Mouse (Mus musculus): ENCODE data around the gene Ak4. TPM values are rescaled to one million over a fixed set of nuclear protein-coding genes. Genes with fewer than 3 reads are reported as not detected.
"Not testable (repeated sequence)": the region's sequence is repeated elsewhere in the genome, so short reads cannot be mapped to it uniquely, and the experiment has no call there.

The Ak4 gene
- polyA plus RNA-seq, 3 experiments from 2014 or later: 0.08 TPM; not detected in 2

- ATAC-seq: no peak
Observed at GRCm38 (mm10) chr4:101424495-101424894, 5.4 kb downstream of the Ak4 start.

DNA sequence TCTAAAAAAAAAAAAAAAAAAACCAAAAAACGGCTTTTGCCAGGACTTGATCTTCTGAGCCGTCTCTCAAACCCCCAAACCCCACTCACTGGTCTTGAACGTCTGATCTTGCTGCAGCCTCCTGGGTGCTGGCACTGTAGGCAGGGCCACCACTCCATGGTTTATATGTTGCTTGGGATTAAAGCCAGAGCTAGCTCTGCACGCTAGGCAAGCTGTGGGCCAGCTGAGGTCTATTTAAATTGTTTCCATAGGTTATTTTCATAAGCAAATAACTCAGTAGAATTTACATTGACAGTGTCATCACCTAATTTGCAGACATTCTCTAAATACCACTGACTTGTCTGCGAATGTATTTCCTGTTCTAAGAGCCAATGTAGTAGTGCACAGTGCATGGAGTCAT is 6.0 kb downstream of the Ak4 start:
- no peak for ATAC-seq

DNA sequence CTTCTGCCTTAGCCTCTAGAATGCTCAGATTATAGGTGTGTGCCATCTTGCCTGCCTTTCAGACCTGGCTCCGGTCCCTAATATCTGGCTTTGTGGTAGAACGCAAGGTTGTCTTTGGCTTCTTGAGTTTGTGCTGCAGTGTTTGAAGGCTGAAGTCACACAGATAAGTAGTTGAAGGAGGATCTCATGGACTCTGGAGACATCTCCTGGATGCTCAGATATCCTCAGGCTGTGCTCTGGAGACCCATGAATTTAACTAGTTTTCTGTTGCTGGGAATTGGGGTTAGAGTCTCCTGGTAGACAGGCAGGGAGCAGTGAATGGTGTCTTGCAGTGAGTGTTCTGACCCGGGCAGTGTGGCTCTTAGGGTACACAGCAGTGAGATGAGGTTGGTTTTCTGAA is 6.6 kb downstream of the Ak4 start:
- no peak for ATAC-seq

DNA sequence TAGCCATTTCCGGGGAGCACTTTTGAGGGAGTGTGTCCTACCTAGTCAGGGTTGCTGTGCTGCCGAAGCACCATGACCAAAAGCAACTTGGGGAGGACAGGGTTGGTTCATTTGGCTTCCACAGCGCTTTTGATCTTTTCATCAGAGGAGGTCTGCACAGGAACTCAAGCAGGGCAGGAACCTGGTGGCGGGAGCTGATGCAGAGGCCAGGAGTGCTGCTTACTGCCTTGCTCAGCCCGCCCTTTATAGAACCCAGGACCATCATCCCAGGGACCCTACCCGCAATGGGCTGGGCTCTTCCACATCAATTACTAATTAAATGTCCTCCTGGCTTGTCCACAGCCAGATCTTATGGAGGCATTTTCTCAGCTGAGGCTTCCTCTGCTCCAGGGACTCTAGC is 7.5 kb downstream of the Ak4 start:
- ATAC-seq: no peak

GRCm38 (mm10) chr4:101427886-101428680 is 9.0 kb downstream of the Ak4 start:
- no peak for ATAC-seq

- ATAC-seq: no peak
Observed at GRCm38 (mm10) chr4:101429073-101429472, 10.0 kb downstream of the Ak4 start.

GRCm38 (mm10) chr4:101430000-101430399 is 10.9 kb downstream of the Ak4 start:
- ATAC-seq: no peak

- no peak for ATAC-seq
Observed at GRCm38 (mm10) chr4:101436761-101437512, 17.9 kb downstream of the Ak4 start.

GRCm38 (mm10) chr4:101438271-101438670 is 19.2 kb downstream of the Ak4 start:
- no peak for ATAC-seq

DNA sequence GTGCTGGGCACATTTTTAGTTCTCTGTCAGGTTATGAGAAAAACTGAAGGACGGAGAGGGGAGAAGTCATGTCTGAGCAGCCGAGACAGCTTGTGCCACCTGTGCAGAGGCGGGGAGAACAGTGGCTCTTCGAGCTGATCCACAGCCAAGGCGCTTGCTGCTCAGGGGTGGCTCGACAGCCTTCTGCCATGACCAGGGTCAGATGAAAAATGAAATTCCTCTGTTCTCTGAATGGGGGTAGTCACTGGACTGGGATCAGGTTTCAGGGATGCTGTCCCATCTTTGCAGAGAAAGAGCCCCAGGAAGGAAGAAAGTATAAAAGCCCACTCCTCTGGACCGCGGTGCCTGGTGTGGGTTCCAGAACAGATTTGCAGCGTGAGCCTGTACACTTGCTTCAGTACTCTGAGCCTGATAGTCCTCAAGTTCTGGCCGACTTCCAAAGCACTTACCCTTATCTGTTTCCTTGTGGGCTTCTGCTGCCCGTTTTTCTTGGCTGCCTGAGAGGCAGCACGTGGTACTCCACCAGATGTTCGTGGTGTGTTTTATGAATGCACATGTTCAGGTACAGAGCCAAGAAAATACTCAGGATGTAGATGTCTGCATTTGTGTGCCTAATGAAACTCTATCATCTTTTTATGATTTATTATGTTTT is 20.8 kb downstream of the Ak4 start:
- ATAC-seq: no peak

- no peak for ATAC-seq
Observed at GRCm38 (mm10) chr4:101442791-101443190, 23.7 kb downstream of the Ak4 start.

DNA sequence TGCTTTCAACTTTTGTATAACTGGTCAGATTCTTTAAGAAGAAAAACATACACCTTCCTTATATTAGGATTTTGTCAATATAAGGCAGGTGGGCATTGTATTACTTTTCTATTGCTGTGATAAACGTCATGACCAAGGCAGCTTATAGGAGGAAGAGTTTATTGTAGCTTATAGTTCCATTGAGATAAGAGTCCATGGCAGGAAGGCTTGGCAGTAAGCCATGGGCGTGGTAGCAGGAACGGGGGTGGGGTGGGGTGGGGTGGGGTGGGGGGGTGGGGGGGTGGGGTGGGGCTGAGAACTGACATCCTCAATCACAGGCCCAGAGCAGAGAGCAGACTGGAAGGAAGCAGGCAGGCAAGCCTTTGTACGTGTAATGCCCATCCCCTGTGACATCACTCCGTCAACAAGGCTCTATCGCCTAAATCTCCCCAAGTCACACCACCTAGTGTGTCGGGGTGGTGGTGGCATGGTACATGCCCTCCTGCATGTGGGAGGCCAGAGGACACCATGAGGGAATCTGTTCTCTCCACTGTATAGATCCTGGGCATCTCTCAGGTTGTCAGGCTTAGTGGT is 24.4 kb downstream of the Ak4 start:
- no peak for ATAC-seq

- ATAC-seq: no peak
Observed at GRCm38 (mm10) chr4:101445660-101446059, 26.6 kb downstream of the Ak4 start.

- ATAC-seq: not testable (repeated sequence)
Observed at GRCm38 (mm10) chr4:101446606-101447005, 27.5 kb downstream of the Ak4 start.

DNA sequence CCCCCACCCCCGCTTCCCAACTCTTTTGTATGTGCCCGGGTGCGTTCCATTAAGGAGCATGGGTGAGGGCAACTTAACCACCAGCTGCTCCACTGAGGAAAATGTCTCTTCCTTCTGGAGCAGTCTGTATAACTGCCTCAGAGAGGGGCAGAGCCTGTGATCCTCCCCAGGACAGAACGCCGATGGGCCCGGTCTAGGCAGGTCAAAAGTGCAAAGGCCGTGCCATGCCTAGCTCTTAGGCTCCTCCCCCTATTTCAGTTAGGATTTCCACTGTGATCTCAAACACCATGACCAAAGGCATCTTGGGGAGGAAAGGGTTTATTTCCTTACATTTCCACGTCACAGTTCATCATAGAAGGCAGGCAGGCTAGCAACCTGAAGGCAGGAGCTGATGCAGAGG is 29.6 kb downstream of the Ak4 start:
- no peak for ATAC-seq

GRCm38 (mm10) chr4:101449344-101449743 is 30.3 kb downstream of the Ak4 start:
- ATAC-seq: no peak

- ATAC-seq: no peak
Observed at GRCm38 (mm10) chr4:101450150-101450780, 31.2 kb downstream of the Ak4 start.

GRCm38 (mm10) chr4:101451089-101451488 is 32.0 kb downstream of the Ak4 start:
- no peak for ATAC-seq

DNA sequence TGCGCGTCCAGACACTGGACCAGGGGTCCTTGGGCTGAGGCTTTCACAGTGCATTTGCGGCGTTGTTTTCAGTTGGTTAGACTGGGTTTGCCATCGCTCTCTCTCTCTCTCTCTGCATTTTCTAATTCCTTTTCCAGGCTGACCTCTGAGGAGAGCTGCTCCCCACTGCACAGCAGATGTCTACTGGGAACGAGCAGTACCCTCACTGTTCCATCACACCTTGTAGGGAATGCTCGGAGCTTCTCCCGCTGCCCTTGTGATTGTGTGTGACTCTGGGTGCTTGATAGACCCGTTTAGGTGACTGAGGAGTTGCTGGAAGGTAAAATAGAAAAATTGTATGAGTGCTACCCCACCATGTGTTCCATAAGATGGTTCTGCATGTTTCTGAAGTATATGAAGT is 33.8 kb downstream of the Ak4 start:
- ATAC-seq: no peak

DNA sequence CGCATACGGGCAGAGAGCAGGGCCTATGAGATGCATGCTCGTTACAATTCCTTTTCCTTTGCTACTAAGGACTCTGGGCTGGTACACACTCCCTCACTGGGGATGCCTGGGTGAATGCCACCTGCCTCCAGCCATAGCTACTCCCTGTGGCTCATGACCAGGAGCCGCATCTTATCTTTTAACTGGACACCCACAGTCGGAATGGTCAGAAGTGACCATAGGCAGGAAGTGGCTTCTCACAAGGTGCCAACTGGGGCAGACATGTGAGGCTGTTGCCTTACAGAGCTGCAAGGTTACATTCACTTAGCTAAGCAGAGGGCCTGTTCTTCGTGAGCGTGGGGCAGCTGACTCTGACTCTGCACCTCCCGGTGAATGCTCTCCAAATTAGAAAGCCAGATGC is 38.1 kb downstream of the Ak4 start:
- no peak for ATAC-seq

DNA sequence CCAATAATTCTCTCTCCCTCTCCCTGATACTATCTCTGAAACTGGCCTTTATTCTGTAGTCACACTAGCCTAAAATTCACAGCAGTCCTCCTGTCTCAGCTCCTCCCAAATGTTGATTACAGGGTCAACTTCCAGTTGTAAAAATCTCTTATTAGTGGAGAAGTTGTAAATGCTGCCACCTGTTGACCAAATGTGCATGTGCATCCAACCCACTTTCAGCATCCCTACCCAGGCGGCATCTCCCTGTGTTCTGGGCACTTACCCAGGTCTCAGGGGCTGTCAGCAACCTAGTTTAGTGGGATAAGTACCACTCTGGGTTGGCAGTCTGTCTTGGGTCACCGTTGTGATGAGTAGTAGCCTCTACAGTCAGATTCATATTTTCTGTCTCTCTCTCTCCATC is 39.3 kb downstream of the Ak4 start:
- ATAC-seq: peak; percentile 54

DNA sequence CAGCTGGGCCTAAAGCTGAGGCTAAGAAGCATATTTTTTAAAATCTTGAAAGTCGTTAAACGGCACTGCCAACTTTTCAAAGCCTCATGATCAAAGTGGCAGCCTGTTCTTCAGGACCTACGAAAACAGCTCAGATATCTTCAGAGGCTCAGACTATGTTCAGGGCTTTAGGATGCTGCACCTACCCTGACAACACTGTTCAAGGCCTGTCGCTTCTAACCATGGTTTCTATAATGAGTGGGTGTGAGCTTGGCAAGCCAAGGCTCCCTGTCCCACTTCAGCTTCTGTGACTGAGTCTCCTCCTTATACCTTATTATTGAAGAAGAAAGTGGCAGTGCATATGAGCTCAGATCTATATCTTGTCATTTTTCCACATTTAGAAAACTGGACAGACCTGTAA is 40.3 kb downstream of the Ak4 start:
- no peak for ATAC-seq

DNA sequence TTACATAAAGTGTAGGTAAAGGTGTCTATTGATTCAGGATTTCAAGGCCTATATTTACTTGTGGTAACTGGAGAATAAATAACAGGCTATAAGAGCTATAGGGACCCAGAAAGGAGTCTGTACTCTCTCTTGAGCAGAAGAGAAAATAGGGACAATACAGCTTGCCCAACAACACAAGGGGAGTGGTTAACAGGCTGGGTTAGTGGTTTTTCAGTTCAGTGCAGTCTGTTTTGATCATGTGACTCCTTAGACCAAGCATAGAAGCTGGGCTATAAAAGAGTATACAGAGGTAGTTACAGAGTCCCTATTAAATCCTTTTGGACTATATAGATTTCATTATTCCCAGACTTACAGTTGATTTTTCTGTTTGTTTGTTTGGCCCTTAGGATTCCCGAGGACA is 41.0 kb downstream of the Ak4 start:
- no peak for ATAC-seq

All from inflammation-experienced regulatory T-cells, adult 6 months (primary cell).